Mouse (Mus musculus) large intestine, adult 2 months (tissue): ENCODE results near the gene Stx1b. TPM values are rescaled to one million over a fixed set of nuclear protein-coding genes. Genes with fewer than 3 reads are reported as not detected.
"Not testable (repeated sequence)": the region's sequence is repeated elsewhere in the genome, so short reads cannot be mapped to it uniquely, and the experiment has no call there.

ENCODE experiments used
- DNase-seq: peaks from one replicate; pipeline ENCODE4 v3.0.0-alpha.2; 2012; ENCODE audit warnings: low read depth, low spot score
- WGBS: fragments of 180-500 bp; shearing (Covaris S2); methylation state at CpG from one replicate; pipeline ENCODE4 v1.1.7; 2018; 5-methylcytosine and 5-hydroxymethylcytosine counted together
- polyA plus RNA-seq: library from polyadenylated mRNA; depleted of rRNA; stranded (reverse); fragments of >200 nt; gene quantifications from 2 replicates; pipeline ENCODE4 v1.2.3, GENCODE M21; 2012; rRNA removed

The Stx1b gene
- polyA plus RNA-seq: 1.7 and 3.1 TPM in 2 replicates

- 22% methylated on average over 35 of the region's 38 CpGs for WGBS
Measured at GRCm38 (mm10) chr7:127824176-127824871, at the start of gene Stx1b, which contains the start of gene Stx4a. Stx1b (minus strand) TSS chr7:127824549. Stx4a (plus strand) TSS chr7:127824294.

GRCm38 (mm10) chr7:127870136-127870821 is 45.9 kb upstream of the Stx1b start:
- 53% methylated on average over 5 of the region's 5 CpGs for WGBS

More at GRCm38 (mm10) chr7:127824176-127824871, at the start of gene Stx1b, which contains the start of gene Stx4a:
- DNase-seq: no peak

GRCm38 (mm10) chr7:127869149-127869810 is 44.9 kb upstream of the Stx1b start:
- 61% methylated on average over 3 of the region's 3 CpGs for WGBS
- no peak for DNase-seq

More at GRCm38 (mm10) chr7:127870136-127870821, 45.9 kb upstream of the Stx1b start:
- no peak for DNase-seq

- no peak for DNase-seq
- WGBS: 96% methylated on average over 18 of the region's 18 CpGs
Measured at GRCm38 (mm10) chr7:127867641-127868040, 43.3 kb upstream of the Stx1b start.

GRCm38 (mm10) chr7:127866434-127866833 is 42.1 kb upstream of the Stx1b start:
- no peak for DNase-seq
- 92% methylated on average over 12 of the region's 12 CpGs for WGBS

GRCm38 (mm10) chr7:127858258-127858657 is 33.9 kb upstream of the Stx1b start:
- WGBS: 90% methylated on average over 6 of the region's 6 CpGs
- no peak for DNase-seq

- DNase-seq: no peak
- 28% methylated on average over 5 of the region's 5 CpGs for WGBS
Measured at GRCm38 (mm10) chr7:127850906-127851305, 26.6 kb upstream of the Stx1b start.

GRCm38 (mm10) chr7:127849973-127850875 is 25.9 kb upstream of the Stx1b start:
- no peak for DNase-seq
- WGBS: 47% methylated on average over 6 of the region's 6 CpGs

- WGBS: 1% methylated on average over 40 of the region's 40 CpGs
- DNase-seq: peak; percentile 79
Measured at GRCm38 (mm10) chr7:127842001-127842718, 17.8 kb upstream of the Stx1b start.

- peak; percentile 80 for DNase-seq
- WGBS: under 1% methylated on average over 46 of the region's 46 CpGs
Measured at GRCm38 (mm10) chr7:127841340-127842000, 17.1 kb upstream of the Stx1b start.

GRCm38 (mm10) chr7:127840886-127841285 is 16.5 kb upstream of the Stx1b start:
- 3% methylated on average over 15 of the region's 15 CpGs for WGBS

GRCm38 (mm10) chr7:127840031-127840430 is 15.7 kb upstream of the Stx1b start:
- DNase-seq: not testable (repeated sequence)
- 96% methylated on average over 2 of the region's 2 CpGs for WGBS

More at GRCm38 (mm10) chr7:127840886-127841285, 16.5 kb upstream of the Stx1b start:
- DNase-seq: no peak

GRCm38 (mm10) chr7:127837878-127838277 is 13.5 kb upstream of the Stx1b start:
- DNase-seq: not testable (repeated sequence)
- 85% methylated on average over 4 of the region's 4 CpGs for WGBS

GRCm38 (mm10) chr7:127837473-127837872 is 13.1 kb upstream of the Stx1b start:
- WGBS: 87% methylated on average over 5 of the region's 5 CpGs
- DNase-seq: no peak

GRCm38 (mm10) chr7:127835550-127835949 is 11.2 kb upstream of the Stx1b start:
- WGBS: 81% methylated on average over 2 of the region's 2 CpGs
- DNase-seq: no peak

GRCm38 (mm10) chr7:127823236-127824171 is 845 bp downstream of the Stx1b start:
- no peak for DNase-seq
- WGBS: 81% methylated on average over 11 of the region's 11 CpGs

GRCm38 (mm10) chr7:127822494-127822893 is 1.9 kb downstream of the Stx1b start:
- no peak for DNase-seq
- 72% methylated on average over 3 of the region's 3 CpGs for WGBS
